Mouse (Mus musculus) heart, adult 2 months (tissue): Measurements from ENCODE around the gene Dock2.

Source experiments
- CTCF ChIP-seq: fragments of 200-600 bp; IDR thresholded peaks from 2 replicates; pipeline ENCODE4 v1.8.1; 2022; ENCODE audit warnings: antibody characterized with exemption, mild to moderate bottlenecking, moderate library complexity
- EP300 ChIP-seq: fragments of 200-500 bp; IDR thresholded peaks from 2 replicates; pipeline ENCODE4 v1.6.1; 2011; ENCODE audit warnings: low read depth, low read length, control low read depth; ENCODE audit not compliant: insufficient read depth
- POLR2A ChIP-seq: fragments of 200-500 bp; IDR thresholded peaks from 2 replicates; pipeline ENCODE4 v1.6.1; 2011; ENCODE audit warnings: mild to moderate bottlenecking, low read depth, low read length, control low read depth; ENCODE audit not compliant: insufficient read depth

DNA sequence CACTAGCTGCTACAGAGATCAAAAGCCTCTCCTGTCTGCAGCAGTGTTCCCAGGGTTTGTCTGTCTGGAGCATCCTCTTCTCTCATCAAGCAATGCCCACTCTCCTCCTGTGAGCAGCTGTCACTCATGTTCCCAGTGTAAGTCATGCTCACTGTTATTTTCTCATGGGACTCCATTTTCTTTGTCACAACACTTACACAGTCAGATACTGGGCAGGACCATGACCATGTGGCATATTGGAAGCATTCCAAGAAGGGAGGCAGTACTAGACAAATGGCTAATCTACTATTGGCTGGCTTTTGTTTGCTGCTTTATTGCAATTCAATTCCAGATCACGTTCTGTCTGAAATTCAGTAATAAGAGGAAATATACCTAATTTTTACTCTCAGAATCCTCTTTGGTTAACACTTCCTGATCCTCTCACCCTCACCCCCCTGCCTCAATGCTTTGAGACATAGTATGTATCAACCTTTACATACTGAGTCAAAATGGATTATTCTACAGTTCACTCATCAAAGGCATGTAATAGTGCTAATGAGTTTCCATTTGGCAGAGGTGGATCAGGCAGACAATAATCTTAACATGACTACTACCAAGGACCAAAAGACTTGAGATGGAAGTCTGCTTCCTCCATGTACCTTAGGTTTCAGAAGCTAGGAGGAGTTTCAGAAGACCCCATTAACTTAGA is 398.5 kb downstream of the Dock2 start:
- TF ChIP-seq CTCF = no peak
- TF ChIP-seq POLR2A = no peak
- no peak for TF ChIP-seq EP300
